Mouse (Mus musculus): Measurements from ENCODE around the gene Pex6.
A peak's percentile ranks its signal among the peaks of the same experiment; 100 is the strongest.

DNA sequence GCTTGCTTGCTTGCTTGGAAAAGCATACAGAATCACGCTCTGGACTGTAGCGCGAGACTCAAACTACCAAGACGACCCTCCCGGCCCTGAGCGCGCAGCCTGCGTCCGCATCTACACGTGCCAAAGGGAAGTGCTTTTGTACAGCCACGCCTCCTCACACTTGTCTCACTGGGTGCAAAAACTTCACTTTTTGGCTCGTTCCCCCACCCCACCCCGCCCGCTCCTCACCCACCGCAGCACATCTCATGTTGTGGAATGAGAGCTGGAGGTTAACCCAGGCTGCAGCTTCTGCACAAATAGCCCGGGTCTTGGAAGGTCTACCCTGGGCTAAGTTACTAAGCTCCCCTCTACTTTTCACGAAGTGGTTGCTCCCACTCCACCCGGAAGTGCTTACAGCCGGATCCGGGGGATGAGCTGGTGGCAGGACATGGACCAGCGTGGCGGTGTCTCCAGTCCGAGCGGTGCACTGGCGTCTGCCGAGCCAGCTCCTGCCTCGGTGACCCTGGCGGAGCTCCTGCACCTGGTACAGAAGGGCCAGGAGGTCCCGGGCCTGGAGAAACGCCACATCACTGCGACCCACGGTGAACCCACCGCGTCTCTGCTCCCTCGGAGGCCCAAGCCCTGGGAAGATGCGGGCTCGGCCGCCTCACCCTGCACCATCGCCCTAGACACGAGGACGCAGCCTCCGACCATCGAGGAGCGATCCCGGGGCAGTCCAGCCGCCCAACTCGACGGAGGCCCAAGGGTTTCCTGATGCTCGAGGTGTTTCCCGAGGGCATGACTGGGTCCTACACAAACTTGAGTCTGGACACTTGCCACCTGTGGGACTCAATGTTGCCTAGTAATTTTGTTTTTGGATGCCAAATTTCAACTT lies 61.4 kb downstream of the Pex6 start, which contains the start of gene 2310039H08Rik:
- TF ChIP-seq CTCF (conservative IDR thresholded peaks at IDR 0.05; ENCODE audit: insufficient read depth, insufficient read length, low read depth, low read length) (no peak), POLR2A (IDR thresholded peaks at IDR 0.05; ENCODE audit: low read depth, low read length) (peak; percentile 72)
